Mouse (Mus musculus): ENCODE measurements at regions not wholly inside any gene's neighbourhood (a gene's known extent, or its start where the extent isn't known, plus 50 kb on each side); places are given as distances from the start of the nearest gene placed in this dataset.

DNA sequence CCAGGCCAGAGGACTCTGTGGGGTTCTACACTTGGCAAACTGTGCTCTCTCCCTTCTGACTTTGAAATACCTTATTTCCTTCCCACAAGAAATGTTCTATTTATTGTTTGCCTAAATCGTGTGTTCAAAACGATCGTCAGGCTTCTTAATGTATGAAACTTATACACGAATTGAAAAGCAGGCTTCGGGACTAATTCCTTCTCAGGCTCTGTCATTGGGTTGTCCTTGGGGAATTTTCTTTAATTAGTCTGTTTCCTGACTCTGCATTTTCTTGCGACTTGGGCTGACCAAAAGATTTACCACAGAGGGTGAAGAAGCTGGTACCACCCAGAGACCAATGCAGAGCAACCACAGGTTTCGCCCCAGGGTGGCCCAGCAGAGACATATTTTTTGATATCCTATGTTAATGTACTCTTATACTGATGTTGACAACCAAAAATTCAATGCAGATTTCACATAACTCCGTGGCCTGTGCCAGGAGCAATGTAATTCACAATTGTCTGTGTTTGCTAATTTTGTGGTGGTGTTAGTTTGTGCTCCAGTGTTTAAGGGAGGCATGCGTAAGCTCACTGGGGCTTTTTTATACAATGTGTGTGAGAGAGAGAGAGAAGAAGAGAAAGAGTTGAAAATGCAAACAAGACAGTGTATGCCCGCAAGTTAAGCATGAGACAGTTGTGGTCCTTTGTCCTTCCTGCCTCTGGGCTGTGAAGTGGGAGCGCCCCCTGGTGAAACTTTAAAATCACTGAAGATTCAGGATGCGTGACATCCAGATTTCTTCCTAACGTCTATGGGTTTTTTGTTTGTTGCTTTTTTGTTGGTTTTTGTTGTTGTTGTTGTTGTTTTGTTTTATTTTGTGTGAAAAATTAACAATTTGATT lies 452.7 kb downstream of the Sox2 start:
- peak; percentile 87 for DNase-seq

DNA sequence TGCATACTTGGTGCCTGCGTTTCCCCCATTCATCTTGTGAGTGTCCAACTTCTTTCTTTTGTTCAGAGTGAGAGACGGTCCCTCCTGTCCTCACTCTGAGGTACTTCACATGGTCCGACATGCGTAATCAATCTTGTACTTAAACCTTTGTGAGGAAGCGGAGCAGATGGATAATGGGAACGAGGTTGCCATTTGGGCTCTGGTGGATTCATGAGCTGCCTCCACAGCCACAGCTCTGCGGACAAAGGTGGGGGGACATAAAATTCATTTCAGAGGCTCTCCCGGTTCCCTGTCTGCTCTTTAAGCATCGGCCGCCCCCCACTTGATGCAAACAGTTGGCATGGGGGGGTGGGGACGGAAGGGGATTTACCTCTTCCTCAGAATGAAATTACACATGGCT lies 454.7 kb downstream of the Sox2 start:
- DNase-seq = peak; percentile 57

DNA sequence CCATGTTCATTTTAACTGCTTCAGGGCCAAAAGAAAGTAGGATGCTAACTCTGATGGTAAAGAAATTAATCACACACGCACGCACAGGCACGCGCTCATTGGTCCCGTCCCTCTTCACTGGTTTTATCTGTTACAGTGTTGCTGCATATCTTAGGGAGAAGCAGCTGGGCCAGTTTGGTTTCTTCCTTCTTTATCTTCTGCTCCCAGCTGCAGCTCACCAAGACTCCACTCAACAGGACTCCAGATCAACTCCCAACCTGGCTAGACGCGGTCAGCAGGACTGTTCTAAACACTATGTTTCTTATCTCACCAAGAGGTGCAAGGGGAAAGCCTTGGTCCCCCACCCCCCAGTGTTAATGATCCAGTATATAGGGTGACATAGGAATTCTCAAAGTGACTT lies 455.9 kb downstream of the Sox2 start:
- DNase-seq = no peak

DNA sequence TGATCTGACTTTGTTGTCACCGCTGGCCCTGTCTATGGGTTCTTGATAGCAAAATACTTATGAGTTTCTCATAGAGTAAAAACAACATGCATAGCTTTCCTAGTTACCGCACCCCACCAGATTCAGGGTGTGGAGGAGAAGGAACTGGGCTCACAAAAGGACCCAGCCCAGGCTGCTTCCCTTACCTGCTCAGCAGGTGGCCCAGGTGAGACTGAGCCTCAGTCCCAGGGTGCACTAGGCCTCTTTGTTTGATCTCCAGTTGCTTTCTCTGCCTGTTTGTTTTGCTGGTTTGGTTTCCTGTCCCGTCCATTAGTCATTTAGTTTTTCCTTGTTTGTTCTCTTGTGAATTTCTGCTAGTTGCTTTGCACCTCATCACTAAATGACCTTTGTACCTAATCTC lies 483.3 kb downstream of the Sox2 start:
- DNase-seq = no peak

DNA sequence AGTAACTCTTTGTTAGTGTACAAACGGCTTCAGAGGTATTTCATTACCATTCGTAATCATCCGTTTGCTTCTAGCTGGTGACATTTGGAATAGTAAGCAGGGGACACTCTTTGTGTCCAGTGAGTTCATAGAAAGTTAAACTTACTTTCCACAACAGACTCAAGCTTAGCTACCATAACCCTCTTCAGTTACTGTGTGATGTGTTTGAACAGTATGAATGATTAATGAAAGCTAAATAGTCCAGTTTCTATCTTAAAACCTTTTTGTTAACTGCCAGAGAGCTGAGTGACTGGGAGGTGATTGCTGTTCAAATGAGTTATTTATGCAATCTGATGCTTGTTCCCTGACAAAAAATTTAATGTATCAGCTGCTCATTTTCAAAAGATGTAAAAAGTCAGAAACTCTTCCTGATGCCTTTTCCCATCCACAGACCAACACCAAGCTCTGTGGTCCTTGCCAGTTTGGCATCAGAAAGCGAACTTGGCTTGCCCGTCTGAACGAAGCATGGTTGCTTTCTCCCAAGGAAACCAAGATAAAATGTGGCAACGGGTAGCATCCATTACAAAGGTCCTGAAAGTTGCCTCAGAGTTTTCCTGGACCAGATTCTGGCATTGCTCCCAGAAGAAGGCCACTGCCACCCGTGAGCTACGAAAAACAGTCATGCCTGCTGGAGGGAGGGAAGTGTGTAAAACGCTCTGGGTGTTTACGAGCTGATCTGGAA lies 491.5 kb downstream of the Sox2 start:
- no peak for DNase-seq

DNA sequence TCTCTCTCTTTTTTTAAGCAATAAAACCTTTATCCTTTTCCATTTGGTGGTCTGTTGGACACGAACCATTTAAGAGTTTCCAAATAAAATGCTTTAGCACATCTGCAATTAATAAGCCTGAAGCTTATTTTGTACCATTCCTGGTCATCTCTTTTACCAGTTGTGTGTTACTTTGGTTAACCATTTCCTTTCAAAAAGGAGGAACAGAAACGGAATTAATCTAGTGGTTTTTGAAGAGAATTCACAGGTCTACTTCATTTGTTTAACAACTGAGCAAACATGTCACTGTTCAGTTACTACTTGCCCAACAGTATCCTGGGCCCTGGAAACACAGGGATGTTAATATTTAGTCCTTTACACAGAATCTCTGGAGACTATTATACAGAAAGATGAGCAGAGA lies 492.5 kb downstream of the Sox2 start:
- no peak for DNase-seq

DNA sequence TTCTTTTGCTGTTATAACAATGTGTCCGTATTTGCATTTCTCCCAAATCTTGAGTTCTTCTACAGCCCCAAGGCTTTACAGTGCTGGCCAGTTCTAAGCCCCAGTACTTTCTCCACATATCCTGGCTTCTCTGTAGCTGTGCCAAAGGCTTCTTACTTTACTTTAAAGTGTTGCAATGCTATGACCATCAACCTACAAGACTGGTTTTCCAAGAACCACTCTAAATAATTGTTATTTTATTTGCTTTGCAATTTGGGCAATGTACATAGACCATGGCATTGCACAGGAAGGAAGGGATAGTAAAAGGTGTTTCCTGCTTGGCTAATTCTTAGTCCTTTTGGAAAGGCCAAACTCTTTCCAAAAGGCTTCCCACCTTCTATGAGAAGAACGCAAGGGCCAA lies 495.4 kb downstream of the Sox2 start:
- DNase-seq = no peak

DNA sequence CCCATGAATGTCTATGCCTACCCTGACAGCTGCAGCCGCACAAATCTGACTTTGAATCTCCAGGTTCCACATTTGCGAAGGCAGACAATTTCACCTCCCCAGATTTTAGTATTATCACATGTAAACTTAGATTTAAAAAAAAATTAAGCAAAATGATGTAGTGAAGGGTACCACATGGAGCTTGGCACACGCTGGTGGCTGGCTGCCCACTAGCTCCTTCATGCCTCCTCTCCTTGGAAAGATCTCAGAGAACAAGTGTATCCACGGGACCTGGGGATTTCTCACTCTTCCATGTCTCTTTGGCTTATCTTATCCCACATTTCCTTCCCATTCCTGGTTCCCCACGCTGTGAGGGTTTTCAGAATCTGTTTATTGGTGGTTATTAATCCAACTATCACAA lies 496.5 kb downstream of the Sox2 start:
- DNase-seq = no peak

DNA sequence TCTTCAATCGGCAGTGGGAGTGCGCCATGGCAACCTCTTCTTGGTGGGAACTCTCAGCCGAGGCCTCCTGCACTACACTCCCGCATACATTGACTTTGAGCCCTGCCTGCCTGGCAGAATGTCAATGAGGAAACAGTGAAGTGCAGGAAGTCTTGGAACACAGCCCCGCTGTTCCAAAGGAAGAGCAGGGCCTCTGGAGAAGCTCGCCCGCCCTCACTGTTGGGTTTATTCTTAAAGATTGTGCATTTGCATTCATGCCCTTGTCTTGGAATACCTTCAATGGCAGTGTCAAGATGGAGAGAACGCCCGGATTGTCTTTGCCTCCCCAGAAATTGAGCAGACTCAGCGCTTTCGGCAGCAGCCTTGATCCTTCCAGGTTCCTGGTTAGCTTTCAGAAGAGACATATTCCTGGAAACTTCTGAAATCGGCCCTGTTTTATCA lies 499.1 kb downstream of the Sox2 start:
- DNase-seq = peak; percentile 54

DNA sequence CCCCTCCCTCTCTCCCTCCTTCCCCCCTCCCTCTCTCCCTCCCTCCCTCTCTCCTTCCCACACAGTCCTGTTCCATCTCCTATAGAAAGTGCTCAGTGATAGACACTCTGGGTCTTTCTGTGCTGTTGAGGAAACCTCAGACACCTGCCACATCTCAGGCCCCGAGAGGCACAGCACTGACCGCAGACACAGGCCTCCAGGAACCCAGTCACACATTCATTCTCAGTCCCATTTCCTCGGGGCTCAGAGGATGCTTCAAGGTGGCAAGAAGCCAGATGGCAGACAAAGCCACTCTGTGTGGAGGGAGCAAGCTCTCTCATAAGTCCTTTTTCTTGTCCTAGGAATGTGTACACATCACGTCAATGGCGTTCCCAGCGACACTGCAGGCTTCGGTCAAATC lies 502.0 kb downstream of the Sox2 start:
- DNase-seq = no peak

DNA sequence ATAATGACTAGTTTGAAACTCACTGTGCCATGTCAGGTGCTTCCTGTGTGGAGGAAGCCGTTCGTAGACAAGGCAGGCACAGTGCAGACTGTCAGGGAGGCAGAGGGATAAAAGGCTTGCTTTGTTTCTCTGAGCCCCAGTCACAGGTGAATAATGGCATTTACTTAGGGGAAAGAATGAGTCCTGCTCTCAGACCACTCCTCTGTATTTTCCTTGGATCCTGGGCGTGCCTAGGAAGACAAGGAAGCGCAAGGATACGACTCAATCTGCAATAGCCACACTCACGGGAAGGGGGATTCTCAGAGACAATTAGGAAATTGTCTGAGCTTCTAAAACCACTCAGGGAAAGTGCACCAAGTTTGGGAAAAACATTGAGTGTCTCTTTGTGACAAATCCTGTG lies 504.1 kb downstream of the Sox2 start:
- DNase-seq = peak; percentile 7

DNA sequence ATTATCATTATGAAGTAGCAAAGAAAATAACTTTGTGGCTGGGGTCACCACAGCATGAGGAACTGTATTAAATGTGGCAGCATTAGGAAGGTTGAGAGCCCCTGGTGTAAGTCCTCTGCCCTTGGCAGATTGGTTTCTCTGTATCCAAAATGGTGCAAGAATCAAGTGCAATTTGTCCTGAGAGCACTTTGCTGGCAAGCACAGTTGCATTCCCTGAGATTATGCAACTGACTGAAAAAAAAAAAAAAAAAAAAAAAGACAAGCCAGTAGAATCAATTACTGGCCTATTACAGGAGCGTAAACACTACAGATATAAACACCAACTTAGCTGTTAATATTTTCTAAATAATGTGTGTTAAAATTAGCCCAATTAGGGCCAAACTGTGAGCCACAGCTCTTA lies 518.5 kb downstream of the Sox2 start:
- no peak for DNase-seq

DNA sequence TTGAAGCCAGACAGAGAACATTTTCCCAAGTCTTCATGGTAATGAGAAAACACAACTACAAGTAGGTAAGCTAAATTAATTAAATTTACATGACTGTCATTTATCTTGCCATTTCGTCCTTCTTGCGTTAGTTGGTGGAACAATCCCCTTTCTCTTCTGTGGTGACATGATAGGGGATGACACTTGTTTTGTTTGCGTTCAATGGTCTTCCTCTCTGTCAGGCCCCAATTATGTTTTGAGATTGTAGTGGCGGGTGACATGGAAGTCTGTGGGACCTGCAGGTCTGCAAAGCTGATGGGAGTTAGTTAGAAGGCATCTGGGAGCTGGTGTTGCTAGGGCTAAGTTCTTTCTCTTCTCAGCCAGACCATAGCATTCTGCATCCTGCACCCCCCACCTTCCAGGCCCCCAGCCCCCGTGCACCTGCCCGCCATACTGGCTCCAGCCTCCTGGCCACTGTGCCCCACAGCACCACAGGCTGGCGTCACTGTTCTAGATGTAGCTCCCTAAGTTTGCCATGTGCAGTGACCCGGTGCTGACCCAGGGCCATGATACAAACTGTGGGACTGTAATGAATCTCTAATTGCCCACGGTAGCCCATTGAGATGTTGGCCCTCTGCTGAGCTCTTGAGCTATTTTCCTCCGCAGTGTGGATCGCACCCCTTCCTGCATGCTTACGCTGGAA lies 528.7 kb downstream of the Sox2 start:
- DNase-seq = no peak

DNA sequence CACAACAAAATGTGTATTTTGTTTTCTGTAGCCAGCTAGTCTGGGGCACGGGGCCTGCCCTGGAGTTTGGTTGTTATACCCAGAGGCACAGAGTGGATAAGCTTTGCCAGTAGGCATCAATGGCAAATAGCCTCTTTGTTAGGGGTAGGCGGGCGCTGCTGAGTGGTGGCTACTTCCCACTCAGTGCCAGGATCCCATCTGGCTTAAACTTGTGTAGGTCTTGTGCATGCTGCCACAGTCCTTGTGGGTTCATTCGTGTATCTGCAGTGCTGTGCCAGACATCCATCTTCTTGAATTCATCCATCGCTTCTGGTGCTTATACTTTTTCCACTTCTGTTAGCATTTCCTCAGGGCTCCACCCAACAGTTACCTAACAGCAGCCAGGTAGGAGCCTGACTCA lies 545.4 kb upstream of the Atp11b start:
- DNase-seq = no peak

DNA sequence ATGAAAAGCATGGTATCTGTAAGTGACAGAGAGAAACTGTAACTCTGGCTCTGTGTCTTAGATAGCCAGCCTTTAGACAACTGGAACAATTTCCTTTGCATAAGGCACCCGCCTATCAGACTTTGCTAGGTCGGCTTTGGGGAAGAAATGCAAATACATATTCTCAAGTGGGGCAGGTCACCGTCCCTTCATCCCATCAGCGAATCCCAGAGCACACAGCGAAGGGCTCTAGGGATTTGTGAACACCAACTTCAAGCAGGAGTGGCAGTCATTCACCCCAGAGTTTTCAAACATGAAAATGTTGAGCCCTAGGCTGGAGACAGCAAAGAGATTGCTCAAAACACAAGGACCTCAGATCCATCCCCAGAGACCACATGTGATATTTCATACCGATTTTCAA lies 534.5 kb upstream of the Atp11b start:
- DNase-seq = no peak

DNA sequence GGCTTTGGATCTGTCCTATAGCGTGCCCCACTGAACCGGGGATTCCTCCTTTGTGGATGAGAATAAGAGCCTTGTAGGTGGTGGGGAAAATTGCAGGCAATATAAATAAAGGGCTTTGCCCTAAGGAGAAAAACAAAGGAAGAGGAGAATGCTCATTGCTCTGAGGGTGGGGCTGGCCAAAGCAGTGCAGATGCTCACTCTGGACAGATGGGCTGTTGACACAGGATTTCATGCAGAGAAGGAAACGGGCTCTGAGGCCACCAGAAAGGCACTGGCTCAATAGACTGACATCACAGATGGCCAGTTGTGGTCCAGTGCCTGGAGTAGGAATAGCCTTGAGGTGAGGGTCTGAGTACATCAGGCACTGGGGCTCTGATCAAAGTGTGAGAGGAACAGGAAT lies 532.7 kb upstream of the Atp11b start:
- no peak for DNase-seq

DNA sequence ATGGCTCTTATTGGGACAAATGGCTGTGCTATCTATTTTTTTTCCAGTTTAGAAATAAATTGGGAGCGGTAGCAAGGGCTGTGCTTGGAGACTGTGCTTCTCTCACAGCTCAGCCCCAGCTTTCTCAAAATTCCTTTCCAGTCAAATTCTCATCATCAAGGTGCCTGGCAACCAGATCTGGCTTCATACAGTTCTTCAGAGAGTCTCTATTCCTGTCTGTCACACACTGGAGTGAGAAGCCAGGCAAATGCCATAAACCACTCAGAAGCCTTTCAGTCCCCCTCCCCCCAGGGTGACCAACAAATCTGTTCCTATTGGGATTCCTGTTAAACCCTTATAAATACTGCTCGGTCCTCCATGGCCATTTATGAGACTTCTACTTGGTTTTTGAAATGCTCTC lies 531.7 kb upstream of the Atp11b start:
- peak; percentile 22 for DNase-seq

DNA sequence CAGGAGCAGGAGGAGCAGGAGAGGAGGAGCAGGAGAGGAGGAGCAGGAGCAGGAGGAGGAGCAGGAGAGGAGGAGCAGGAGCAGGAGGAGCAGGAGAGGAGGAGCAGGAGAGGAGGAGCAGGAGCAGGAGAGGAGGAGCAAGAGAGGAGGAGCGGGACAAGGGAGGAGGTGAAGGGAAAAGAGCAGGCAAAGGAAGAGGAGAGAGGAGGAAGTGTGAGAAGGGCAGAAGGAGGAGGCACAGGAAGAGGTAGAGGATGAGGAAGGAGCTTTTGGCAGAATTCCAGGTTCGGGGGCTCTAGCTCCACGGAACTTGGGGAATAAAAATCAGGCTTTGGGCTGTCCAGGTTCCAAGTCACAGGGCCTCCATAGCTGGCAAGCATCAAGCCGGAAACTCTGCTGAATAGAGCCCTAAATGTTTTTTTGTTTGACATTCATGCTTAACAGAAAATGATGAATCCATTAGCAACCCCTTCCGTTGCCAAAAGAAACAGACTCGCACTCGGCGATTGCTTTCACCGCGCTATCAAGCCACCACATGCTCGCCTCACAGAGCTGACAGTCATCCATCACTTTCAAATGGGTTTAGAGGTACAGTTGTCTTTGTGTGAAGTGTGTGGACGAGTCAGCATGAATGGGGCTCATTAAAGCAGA lies 528.7 kb upstream of the Atp11b start:
- DNase-seq = peak; percentile 66

DNA sequence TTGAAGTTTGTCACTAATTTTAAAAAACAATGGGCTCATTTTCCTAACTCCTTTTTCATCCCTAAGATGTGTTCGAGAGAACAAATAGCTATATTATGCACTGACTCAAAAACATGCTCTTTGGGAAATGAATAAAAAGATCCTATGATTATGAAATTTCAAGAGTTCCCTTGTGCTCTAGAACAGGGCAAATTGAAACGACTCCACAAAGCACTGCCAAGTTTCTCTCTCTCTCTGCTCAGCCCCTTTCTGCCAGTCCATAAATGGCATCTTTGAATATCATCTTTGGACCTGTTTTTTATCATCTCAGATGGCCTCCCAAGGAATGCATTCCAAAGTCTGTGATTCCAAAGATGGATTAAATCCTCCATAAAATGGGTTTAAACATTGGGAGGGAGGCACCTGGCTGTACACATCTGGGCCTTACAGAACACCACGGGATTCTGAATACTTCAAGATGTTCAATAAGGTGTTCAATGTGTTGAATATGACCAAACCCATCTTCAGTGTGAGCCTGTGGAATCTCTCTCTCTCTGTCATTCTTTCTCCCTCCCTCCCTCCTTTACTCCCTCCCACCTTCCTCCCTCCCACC lies 528.0 kb upstream of the Atp11b start:
- DNase-seq = no peak

DNA sequence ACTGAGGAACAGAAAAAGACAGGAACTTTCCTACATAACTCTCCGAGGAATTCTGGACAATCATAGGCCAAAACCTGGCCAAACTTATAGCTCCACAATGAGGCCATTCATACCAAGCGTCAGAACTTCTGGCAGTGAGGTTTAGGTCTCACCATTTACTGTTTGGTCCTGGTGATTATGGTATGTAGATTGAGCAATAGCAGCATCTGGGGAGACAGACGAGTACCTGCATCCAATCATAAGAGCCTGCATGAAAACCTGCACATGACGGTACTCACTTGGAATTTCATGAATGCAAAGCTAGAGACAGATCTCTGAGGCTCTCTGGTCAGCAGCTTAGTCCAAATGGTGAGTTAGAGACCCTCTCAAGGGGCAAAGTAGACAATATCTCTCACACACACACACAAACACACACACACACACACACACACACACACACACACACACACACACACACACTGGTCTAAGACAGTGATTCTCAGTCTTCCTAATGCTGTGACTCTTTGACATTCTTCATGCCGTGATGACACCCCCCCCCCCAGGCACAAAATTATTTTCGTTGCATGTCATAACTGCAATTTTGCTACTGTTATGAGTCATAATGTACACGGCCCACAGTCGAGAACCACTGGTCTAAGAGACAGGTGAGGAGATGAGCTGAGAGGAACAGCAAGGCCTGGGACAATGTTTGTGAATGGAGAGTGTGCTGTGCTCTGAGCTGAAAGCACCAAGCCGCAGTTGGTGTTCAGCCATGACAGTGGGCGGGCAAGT lies 522.6 kb upstream of the Atp11b start:
- no peak for DNase-seq

DNA sequence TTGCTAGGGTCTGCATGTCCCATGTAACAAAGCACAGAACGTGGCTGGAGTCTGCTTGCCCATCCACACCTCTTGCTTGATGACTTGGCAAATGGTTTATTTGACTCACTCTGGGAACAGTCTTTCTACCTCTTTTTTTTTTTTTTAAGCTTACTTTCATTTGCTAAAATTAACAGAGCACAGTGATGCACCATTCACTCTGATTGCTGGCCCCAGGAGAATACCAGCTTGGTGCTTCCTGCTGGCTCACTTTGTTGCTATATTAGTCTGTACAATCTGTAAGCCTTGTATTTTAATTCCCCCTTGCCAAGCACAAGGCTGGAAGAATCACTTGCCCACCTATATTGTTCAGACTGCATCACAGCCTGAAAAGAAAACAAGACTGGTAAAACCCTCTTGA lies 521.4 kb upstream of the Atp11b start:
- DNase-seq = no peak

DNA sequence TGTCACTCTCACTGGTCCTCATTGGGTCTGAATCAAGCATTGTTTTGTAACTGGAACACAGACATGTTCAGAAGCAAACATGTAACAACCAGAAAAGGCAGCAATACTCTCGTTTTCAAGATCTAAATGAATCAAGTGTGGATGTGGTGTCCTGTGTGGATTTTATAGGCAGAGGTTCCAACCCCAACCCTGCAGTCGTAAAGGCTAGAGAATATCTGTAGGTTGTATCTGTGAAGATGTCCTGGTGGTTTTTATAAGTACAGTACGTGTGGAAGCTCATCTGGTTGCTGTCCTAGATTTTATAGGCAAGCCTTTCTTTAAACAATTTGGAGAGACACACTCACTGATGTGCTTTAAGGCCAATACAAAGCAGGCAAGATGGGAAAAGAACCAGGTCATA lies 518.8 kb upstream of the Atp11b start:
- DNase-seq = no peak

All from embryo, embryonic 11 days (tissue).